ENCODE assay signal across 12 mouse cellular contexts in genomic region chr2:79378346-79379086, GRCm38 (mm10).
A peak's percentile ranks its signal among the peaks of the same experiment; 100 is the strongest.
DNase-seq lines count a peak whose midpoint lies in the region; ATAC-seq lines count a peak whose summit lies in the region.
"Had no signal": no experiment of that assay in that cellular context is flagged by ENCODE, and none has a peak within 500 bp of the region (broad histone marks: within the 10 kb centered on the region; RNA-seq: fewer than 3 reads in every experiment).

No protein-coding gene starts in this region.

- WGBS in hindbrain, embryonic 12.5 days: 57% methylated on average over 8 of the region's 8 CpGs
- 51% methylated on average over 8 of the region's 8 CpGs for WGBS in hindbrain, embryonic 16.5 days
- 57% methylated on average over 8 of the region's 8 CpGs for WGBS in midbrain, embryonic 11.5 days
- WGBS in midbrain, embryonic 15.5 days: 49% methylated on average over 8 of the region's 8 CpGs

- H3K4me1 ChIP-seq in hindbrain, embryonic 12.5 days: peaks cover 12% of the 10 kb centered on the region
- 0 out of 2 replicates have a peak, but pooled peaks cover 2% of the 10 kb centered on the region for H3K4me1 ChIP-seq in hindbrain, embryonic 16.5 days (ENCODE audit: control insufficient read depth, insufficient read depth, low read depth, low read length)
- peaks cover 10% of the 10 kb centered on the region; the same call in 1 of the 2 replicates for H3K4me1 ChIP-seq in midbrain, embryonic 11.5 days (ENCODE audit: control insufficient read depth, insufficient read depth, low read length)
- 0 out of 2 replicates have a peak, but pooled peaks cover 6% of the 10 kb centered on the region for H3K4me1 ChIP-seq in midbrain, embryonic 15.5 days

- H3K9me3 ChIP-seq in hindbrain, embryonic 12.5 days (replicated peaks): no peaks in the 10 kb centered on the region
- H3K9me3 ChIP-seq in hindbrain, embryonic 16.5 days (ENCODE audit: control insufficient read depth, low read length): no peaks in the 10 kb centered on the region
- no peaks in the 10 kb centered on the region for H3K9me3 ChIP-seq in midbrain, embryonic 11.5 days (ENCODE audit: control insufficient read depth, low read length)
- H3K9me3 ChIP-seq in midbrain, embryonic 15.5 days: no peaks in the 10 kb centered on the region
- H3K9me3 ChIP-seq: neural tube, embryonic 12.5 days had no signal

- H3K27me3 ChIP-seq in hindbrain, embryonic 12.5 days: no peaks in the 10 kb centered on the region
- no peaks in the 10 kb centered on the region for H3K27me3 ChIP-seq in hindbrain, embryonic 16.5 days (replicated peaks; ENCODE audit: control insufficient read depth, insufficient read depth, low read length)
- no peaks in the 10 kb centered on the region for H3K27me3 ChIP-seq in midbrain, embryonic 11.5 days (ENCODE audit: control insufficient read depth, insufficient read depth, low read length)
- H3K27me3 ChIP-seq in midbrain, embryonic 15.5 days (replicated peaks): no peaks in the 10 kb centered on the region
- H3K27me3 ChIP-seq: neural tube, embryonic 12.5 days had no signal

- no peaks in the 10 kb centered on the region for H3K36me3 ChIP-seq in hindbrain, embryonic 12.5 days
- no peaks in the 10 kb centered on the region for H3K36me3 ChIP-seq in hindbrain, embryonic 16.5 days (ENCODE audit: control insufficient read depth, insufficient read depth, low read length)
- H3K36me3 ChIP-seq in midbrain, embryonic 11.5 days (ENCODE audit: control insufficient read depth, insufficient read depth, low read length): no peaks in the 10 kb centered on the region
- H3K36me3 ChIP-seq in midbrain, embryonic 15.5 days (replicated peaks): no peaks in the 10 kb centered on the region
- H3K36me3 ChIP-seq: neural tube, embryonic 12.5 days had no signal

- peak; percentile 86 for DNase-seq in midbrain, embryonic 11.5 days (ENCODE audit: low spot score, missing footprints)
- peak; percentile 77 for DNase-seq in cerebellum, adult 9-10 months
- peak; percentile 21 for DNase-seq in retina, postnatal 1 day
- DNase-seq in left cerebral cortex, adult 11 months (ENCODE audit: low spot score): no peak
- no peak for DNase-seq in right cerebral cortex, adult 18-20 months
- DNase-seq: gastrocnemius, adult 2 months; lung, postnatal 4 days; right cerebral cortex, postnatal 25 days had no signal

- ATAC-seq in hindbrain, embryonic 12.5 days (ENCODE audit: low FRiP score): peak; percentile 24
- ATAC-seq in hindbrain, embryonic 16.5 days: no peak
- peak; percentile 8; the same call in 1 of the 2 replicates for ATAC-seq in midbrain, embryonic 11.5 days (ENCODE audit: low FRiP score)
- no peak for ATAC-seq in midbrain, embryonic 15.5 days (replicated peaks)

- H3K4me3 ChIP-seq in hindbrain, embryonic 12.5 days: no peak overlapping the region
- no peak overlapping the region for H3K4me3 ChIP-seq in hindbrain, embryonic 16.5 days (ENCODE audit: low read length)
- H3K4me3 ChIP-seq in midbrain, embryonic 11.5 days (ENCODE audit: low read depth, low read length): no peak overlapping the region
- no peak overlapping the region for H3K4me3 ChIP-seq in midbrain, embryonic 15.5 days
- H3K4me3 ChIP-seq: gastrocnemius, adult 2 months; neural tube, embryonic 12.5 days had no signal

- H3K4me2 ChIP-seq in hindbrain, embryonic 12.5 days (replicated peaks): no peak overlapping the region
- H3K4me2 ChIP-seq in hindbrain, embryonic 16.5 days (ENCODE audit: low read length): no peak overlapping the region
- H3K4me2 ChIP-seq in midbrain, embryonic 11.5 days: no peak overlapping the region; the same call in 1 of the 2 replicates
- no peak overlapping the region for H3K4me2 ChIP-seq in midbrain, embryonic 15.5 days

- no peak overlapping the region for H3K9ac ChIP-seq in hindbrain, embryonic 12.5 days
- no peak overlapping the region for H3K9ac ChIP-seq in hindbrain, embryonic 16.5 days (ENCODE audit: low read depth, low read length)
- 0 out of 2 replicates have a peak overlapping the region, but pooled peaks have one; percentile 16 for H3K9ac ChIP-seq in midbrain, embryonic 11.5 days (ENCODE audit: low read length)
- no peak overlapping the region for H3K9ac ChIP-seq in midbrain, embryonic 15.5 days
- H3K9ac ChIP-seq: neural tube, embryonic 12.5 days had no signal

- peak overlapping the region; percentile 44; the same call in 1 of the 2 replicates for H3K27ac ChIP-seq in hindbrain, embryonic 12.5 days
- no peak overlapping the region for H3K27ac ChIP-seq in hindbrain, embryonic 16.5 days (ENCODE audit: low read depth, low read length)
- H3K27ac ChIP-seq in midbrain, embryonic 11.5 days (ENCODE audit: low read depth, low read length): peak overlapping the region; percentile 63
- H3K27ac ChIP-seq in midbrain, embryonic 15.5 days: no peak overlapping the region
- H3K27ac ChIP-seq: gastrocnemius, adult 2 months; neural tube, embryonic 12.5 days had no signal

Comparison
In these comparisons a context has a peak if more than half of its experiments do, and no peak if none do; other contexts are left out.
1. ATAC-seq: peak in hindbrain, embryonic 12.5 days (single experiment) and midbrain, embryonic 11.5 days (single experiment); none in hindbrain, embryonic 16.5 days (single experiment) and midbrain, embryonic 15.5 days (single experiment).
2. H3K27ac ChIP-seq: peak in hindbrain, embryonic 12.5 days (single experiment) and midbrain, embryonic 11.5 days (single experiment); none in hindbrain, embryonic 16.5 days (single experiment) and midbrain, embryonic 15.5 days (single experiment).
3. DNase-seq: peak in midbrain, embryonic 11.5 days (single experiment), cerebellum, adult 9-10 months (single experiment) and retina, postnatal 1 day (single experiment); none in left cerebral cortex, adult 11 months (single experiment) and right cerebral cortex, adult 18-20 months (single experiment).